Mouse (Mus musculus) CD8-positive naive resting alpha-beta T cell, adult 57 days (primary cell): ENCODE data around the gene Fam19a5. TPM values are rescaled to one million over a fixed set of nuclear protein-coding genes. Genes with fewer than 3 reads are reported as not detected.

Experiments used
- total RNA-seq: library from RNA; stranded (reverse); gene quantifications from one replicate; pipeline ENCODE4 v1.2.4, GENCODE M21; 2023

Fam19a5 gene
- not detected for total RNA-seq

DNA sequence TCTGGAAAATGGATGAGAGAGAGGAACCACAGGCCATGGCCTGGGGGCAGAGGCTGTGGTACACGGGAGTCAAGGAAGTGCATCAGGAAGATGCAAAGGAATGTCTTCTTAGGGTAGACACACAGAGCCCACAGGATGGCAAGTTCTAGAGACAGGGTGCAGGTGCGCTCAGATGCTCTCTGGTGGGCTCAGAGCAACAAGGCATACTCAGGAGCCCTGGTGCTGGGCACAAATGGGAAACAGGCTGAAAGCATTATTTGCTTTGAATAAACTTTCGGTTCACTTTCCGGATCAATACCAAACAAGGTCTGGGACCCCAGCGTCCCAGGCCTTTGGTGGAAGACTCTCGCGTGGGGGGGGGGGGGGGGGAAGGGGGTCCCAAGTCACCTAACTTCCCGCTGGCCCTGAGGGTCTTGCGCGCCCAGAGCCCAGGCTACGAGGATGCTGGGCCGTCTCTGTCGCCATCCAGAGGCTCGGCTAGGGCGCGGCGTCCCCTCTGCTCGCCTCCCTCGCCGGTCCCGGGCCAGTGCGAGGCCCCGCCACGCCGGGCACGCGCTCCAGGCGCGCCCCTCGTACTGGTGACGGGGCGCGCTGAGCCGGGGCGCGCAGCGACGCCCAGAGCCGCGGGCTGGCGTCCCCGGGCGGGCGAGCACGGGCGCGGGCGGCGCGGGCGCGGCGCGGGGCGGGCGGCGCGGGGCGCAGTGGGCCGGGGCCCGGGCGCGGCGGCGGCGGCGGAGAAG is at the start of gene Fam19a5:
Fam19a5 (plus strand) TSS at position 701 of the 740 bp plus-strand sequence.

